Mouse (Mus musculus) brain, embryonic 18.5 days (tissue): ENCODE results near the gene Doc2g.
"Not testable (repeated sequence)": the region's sequence is repeated elsewhere in the genome, so short reads cannot be mapped to it uniquely, and the experiment has no call there.

Experiments
- DNase-seq: peaks from one replicate; pipeline ENCODE4 v3.0.0-alpha.2; 2012; ENCODE audit warnings: low read depth, low spot score

The Doc2g gene

DNA sequence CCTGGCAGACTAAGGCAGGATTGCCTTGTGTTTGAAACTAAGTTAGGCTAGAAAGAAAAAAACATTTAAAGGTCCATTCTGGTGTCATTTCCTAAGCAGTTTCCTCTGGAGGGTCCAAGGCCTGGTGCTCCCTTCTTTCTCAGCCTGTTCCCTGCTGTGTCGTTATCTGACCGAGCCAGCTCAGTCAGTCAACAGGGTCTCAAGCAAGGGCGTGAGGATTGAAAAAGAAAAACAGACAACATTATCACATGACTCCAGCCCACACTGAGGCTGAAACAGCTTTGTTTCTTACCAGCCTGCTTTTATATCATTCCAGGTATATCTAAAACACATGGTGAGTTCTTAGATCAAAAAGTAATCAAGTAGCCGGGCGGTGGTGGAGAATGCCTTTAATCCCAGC, 12.5 kb downstream of the Doc2g start:
- DNase-seq: no peak

GRCm38 (mm10) chr19:4017921-4018587, 14.9 kb downstream of the Doc2g start:
- DNase-seq: no peak

- peak; percentile 46 for DNase-seq
These were observed 15.8 kb downstream of the Doc2g start for GRCm38 (mm10) chr19:4018743-4019583.

DNA sequence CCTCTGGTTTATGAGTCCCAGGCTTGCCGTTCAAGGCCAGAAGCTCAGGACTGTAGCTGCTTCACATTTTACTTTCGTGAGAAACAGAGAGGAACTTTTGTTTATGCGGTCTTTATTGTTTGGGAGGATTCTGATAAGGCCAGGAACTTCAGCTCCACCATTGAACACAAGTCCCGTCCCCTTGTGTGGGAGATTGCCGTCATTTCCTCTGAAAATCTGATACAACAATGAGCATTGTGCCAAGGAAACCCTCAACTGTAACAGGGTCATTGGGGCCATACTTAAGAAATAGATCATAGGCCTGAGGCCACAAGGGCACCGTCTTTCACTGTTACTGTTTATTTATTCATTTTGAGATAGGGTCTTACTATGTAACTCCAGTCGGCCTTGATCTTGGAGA, 20.1 kb downstream of the Doc2g start:
- no peak for DNase-seq

GRCm38 (mm10) chr19:4027576-4027975, 24.5 kb downstream of the Doc2g start:
- no peak for DNase-seq

GRCm38 (mm10) chr19:4032668-4033067, 29.6 kb downstream of the Doc2g start:
- no peak for DNase-seq

- DNase-seq: no peak
These were observed 30.2 kb downstream of the Doc2g start for GRCm38 (mm10) chr19:4033298-4033697.

DNA sequence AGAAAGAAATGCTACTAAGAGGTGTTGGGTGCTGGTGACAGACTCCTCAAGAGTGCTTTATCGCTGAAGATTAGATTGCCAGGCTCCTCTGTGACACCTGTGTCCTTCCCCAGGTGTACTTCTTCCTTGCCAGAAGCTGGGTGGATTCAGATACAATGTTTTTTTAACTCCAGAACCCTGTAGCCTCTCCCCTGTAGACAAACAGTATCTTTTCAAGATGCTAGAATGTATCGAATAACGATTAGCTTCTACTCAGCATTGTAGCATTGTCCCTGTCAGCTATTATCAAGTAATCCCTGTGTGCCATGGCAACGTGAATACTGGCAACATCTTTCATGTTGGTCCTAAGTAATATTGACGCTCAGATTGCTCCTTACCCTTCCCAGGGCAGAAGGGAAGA, 30.6 kb downstream of the Doc2g start:
- DNase-seq: no peak

DNA sequence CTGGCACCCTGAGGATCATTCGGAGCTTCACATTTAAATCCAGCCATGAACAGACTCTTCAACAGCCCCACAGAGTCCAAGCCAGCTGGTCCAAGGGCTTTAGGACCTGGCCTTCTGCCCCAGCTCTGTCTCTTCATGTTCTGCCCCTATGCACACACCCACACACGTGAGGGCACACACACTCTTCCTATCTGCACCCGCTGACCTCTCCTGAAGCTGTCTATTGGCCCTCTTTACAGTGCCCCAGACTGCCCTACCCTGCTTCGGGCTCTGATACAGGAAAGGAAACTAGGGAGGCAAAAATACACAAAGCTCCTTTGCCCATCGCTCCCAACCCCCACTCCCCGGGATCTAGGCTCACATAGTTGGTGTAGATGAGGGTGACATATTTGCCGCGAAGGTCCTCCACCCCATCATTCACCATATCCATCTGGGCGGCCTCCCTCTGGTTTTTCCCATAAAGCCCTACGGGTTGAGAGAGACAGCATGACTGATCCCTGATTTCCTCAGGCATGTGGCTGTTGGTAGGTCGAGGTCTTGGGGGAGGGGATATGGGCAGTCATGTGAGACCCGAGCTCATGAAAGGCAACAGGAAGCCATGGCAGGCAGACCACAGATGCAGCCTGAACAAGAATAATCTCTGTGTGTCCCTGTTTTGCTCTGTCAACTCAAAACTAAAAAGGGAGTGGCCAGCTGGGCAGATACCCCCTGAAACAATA, 33.4 kb downstream of the Doc2g start:
- DNase-seq: no peak

DNA sequence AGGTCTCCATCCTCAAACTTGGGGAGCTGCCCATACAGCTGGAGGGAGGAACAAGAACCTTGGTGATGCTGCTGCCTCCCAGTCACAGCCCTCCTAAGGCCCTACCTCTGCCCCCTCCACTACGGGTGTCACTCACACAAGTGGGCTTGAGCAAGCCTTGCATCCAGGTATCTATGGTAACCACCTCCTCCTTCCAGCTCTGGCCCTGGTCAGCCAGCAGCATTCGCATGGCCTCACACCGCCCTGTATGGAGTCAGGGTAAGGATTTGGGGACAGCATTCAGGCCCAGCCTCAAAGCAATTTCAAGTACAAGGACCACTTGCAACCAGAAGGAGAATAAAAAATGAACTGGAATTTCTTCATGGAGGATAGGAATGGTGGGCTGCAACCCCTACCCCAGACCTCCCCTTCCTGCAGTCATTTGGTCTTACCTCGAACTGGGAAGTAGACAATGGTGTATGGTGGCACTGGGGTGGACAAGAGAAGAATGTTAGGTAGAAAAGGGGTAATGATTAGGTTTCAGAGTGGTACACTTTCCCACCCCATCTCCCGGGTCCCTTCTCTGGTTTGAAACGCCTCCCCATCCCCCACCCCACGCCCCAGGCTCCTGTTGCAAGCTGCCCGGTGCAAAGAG, 34.2 kb downstream of the Doc2g start:
- not testable (repeated sequence) for DNase-seq

DNA sequence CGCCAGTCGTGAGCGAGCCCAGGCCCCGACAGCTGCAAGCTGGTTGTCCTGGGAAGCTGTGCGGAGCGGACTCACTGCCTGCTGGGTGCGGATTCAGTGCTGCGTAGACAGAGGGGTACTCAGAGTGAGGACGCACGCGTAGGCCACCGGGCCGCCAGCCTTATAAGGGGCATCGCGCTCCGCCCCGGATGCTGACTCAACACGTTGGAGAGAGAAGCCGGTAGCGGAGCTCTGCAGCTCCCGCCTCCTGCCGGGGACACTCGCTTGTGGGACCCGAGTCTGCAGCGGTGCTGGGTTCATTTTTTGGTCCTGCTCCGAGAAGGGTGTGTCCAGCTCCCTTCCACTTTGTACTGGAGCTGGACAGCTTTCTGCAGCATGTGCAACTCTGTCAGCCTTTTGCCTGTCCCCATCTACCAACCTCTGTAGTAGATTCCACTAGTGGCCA, 34.7 kb downstream of the Doc2g start, which contains the start of gene Gstp1:
Gene Gstp1 (minus strand): TSS at position 198 of the 445 bp plus-strand sequence.
- DNase-seq: peak; percentile 59

DNA sequence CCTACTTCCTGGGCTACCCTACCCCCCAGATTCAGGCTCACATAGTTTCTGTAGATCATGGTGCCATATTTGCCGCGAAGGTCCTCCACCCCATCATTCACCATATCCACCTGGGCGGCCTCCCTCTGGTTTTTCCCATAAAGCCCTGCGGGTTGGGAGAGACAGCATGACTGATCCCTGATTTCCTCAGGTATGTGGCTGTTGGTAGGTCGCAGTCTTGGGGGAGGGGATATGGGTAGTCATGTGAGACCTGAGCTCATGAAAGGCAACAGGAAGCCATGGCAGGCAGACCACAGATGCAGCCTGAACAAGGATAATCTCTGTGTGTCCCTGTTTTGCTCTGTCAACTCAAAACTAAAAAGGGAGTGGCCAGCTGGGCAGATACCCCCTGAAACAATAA, 37.8 kb downstream of the Doc2g start:
- not testable (repeated sequence) for DNase-seq

DNA sequence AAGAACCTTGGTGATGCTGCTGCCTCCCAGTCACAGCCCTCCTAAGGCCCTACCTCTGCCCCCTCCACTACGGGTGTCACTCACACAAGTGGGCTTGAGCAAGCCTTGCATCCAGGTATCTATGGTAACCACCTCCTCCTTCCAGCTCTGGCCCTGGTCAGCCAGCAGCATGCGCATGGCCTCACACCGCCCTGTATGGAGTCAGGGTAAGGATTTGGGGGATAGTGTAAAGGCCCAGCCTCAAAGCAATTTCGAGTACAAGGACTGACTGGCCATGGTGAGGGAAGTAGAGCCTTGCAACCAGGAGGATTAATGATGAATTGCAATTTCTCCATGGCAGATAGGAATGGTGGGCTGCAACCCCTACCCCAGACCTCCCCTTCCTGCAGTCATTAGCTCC, 38.4 kb downstream of the Doc2g start:
- DNase-seq: not testable (repeated sequence)

DNA sequence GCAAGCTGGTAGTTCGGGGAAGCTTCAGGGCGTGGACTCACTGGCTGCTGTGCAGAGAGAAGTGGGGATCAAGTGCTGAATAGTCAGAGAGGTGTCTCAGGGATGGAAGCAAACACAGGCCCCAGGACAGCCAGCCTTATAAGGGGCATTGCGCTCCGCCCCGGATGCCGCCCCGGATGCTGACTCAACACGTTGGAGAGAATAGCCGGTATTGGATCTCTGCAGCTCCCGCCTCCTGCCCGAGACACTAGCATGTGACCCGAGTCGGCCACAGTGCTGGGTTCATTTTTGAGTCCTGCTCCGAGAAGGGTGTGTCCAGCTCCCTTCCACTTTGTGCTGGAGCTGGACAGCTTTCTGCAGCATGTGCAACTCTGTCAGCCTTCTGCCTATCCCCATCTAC, 39.0 kb downstream of the Doc2g start:
- DNase-seq: no peak

GRCm38 (mm10) chr19:4044109-4044508, 41.0 kb downstream of the Doc2g start:
- DNase-seq: not testable (repeated sequence)

- no peak for DNase-seq
These were observed 43.1 kb downstream of the Doc2g start, which contains the start of gene Gstp2 for GRCm38 (mm10) chr19:4045966-4046865. Gene Gstp2 (minus strand): TSS chr19:4046023.

- no peak for DNase-seq
These were observed 43.7 kb downstream of the Doc2g start for GRCm38 (mm10) chr19:4046866-4047254.

DNA sequence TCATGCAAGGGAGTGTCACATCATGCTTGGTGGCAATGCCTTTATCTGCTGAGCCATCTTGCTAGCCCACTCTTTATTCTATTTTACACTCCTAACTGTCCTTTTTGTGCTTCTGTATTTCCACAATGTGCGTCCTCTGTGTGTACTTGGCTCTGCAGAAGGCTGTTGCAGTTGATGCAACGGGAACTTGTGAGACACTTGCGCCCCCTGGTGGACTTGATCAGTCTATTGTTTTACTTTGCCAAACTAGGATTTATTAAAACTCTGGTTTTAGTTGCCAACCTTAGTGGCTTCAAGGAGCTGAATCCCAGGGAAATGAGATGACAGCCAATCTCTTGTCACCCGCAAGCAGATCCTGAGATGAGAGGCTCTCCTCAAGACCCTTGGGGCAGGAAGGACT, 44.7 kb downstream of the Doc2g start:
- no peak for DNase-seq

DNA sequence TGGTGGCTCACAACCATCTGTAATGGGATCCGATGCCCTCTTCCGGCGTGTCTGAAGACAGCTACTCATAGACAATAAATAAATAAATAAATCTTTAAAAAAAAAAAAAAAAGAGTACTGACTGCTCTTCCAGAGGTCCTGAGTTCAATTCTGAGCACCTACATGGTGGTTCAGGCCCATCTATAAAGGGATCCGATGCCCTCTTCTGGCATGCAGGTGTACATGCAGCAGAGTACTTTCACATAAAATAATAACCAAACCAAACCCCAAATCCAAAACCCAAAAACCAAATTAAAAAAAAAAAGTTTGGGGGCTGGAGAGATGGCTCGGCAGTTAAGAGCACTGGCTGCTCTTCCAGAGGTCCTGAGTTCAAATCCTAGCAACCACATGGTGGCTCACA, 46.0 kb downstream of the Doc2g start:
- not testable (repeated sequence) for DNase-seq

- DNase-seq: no peak
These were observed 47.9 kb downstream of the Doc2g start for GRCm38 (mm10) chr19:4051016-4051415.
